Mouse (Mus musculus): ENCODE measurements at regions not wholly inside any gene's neighbourhood (a gene's known extent, or its start where the extent isn't known, plus 50 kb on each side); places are given as distances from the start of the nearest gene placed in this dataset.

- TF ChIP-seq ZNF384 (IDR thresholded peaks at IDR 0.05; ENCODE audit: low read depth, low read length) (no peak), ZC3H11A (IDR thresholded peaks at IDR 0.05; ENCODE audit: borderline replicate concordance, low read depth, low read length) (no peak), CHD2 (IDR thresholded peaks at IDR 0.05; ENCODE audit: low read depth, low read length) (no peak)
Measured at GRCm38 (mm10) chr7:70416185-70416941, 49.8 kb upstream of the Nr2f2 start.
